Mouse (Mus musculus): ENCODE measurements around the gene Vcam1. TPM values are rescaled to one million over a fixed set of nuclear protein-coding genes. Genes with fewer than 3 reads are reported as not detected.

The Vcam1 gene
- polyA plus RNA-seq, 1 experiment from 2014 or later = 55.0 TPM

- H3K9me3 ChIP-seq (ENCODE audit: low read length) = no peaks in the 10 kb centered on the region
- H3K27me3 ChIP-seq (replicated peaks; ENCODE audit: insufficient read depth, low read length) = no peaks in the 10 kb centered on the region
- no peaks in the 10 kb centered on the region for H3K4me1 ChIP-seq (ENCODE audit: insufficient read depth, low read depth, low read length)
- TF ChIP-seq CTCF (IDR thresholded peaks at IDR 0.05) (no peak), EP300 (IDR thresholded peaks at IDR 0.05) (no peak)
- ATAC-seq = no peak
- 84% methylated on average over 5 of the region's 5 CpGs for WGBS
- no peak overlapping the region for H3K27ac ChIP-seq (ENCODE audit: low read length)
- no peak overlapping the region for H3K4me2 ChIP-seq (replicated peaks; ENCODE audit: low read depth, low read length)
- H3K4me3 ChIP-seq (ENCODE audit: low read depth, low read length) = no peak overlapping the region
- H3K9ac ChIP-seq (replicated peaks; ENCODE audit: low read depth) = no peak overlapping the region
- no peak for DNase-seq (ENCODE audit: low spot score)
- H3K36me3 ChIP-seq (ENCODE audit: insufficient read depth, low read length) = no peaks in the 10 kb centered on the region
Observed at GRCm38 (mm10) chr3:116060320-116060719, 69.2 kb downstream of the Vcam1 start.

Other genes starting within 250 kb of the Vcam1 start
- gene Dph5, start 241.9 kb downstream of the Vcam1 start, polyA plus RNA-seq (2015; fragmentation: Nextera tagmentation; extraction: Ambion mirVana) = 12.6 and 12.7 TPM in 2 replicates
- 25.0 and 29.0 TPM in 2 replicates for gene Slc30a7, start 122.3 kb downstream of the Vcam1 start, polyA plus RNA-seq (2015; fragmentation: Nextera tagmentation; extraction: Ambion mirVana)
- gene Extl2, start 122.2 kb downstream of the Vcam1 start, polyA plus RNA-seq (2015; fragmentation: Nextera tagmentation; extraction: Ambion mirVana) = 10.4 and 10.9 TPM in 2 replicates
- gene Gpr88, start 123.8 kb upstream of the Vcam1 start, polyA plus RNA-seq (2015; fragmentation: Nextera tagmentation; extraction: Ambion mirVana) = 1.2 and 1.6 TPM in 2 replicates

Measured in lung, postnatal 0 days (tissue).